ENCODE assay signal across 8 mouse cellular contexts in the genomic region with DNA sequence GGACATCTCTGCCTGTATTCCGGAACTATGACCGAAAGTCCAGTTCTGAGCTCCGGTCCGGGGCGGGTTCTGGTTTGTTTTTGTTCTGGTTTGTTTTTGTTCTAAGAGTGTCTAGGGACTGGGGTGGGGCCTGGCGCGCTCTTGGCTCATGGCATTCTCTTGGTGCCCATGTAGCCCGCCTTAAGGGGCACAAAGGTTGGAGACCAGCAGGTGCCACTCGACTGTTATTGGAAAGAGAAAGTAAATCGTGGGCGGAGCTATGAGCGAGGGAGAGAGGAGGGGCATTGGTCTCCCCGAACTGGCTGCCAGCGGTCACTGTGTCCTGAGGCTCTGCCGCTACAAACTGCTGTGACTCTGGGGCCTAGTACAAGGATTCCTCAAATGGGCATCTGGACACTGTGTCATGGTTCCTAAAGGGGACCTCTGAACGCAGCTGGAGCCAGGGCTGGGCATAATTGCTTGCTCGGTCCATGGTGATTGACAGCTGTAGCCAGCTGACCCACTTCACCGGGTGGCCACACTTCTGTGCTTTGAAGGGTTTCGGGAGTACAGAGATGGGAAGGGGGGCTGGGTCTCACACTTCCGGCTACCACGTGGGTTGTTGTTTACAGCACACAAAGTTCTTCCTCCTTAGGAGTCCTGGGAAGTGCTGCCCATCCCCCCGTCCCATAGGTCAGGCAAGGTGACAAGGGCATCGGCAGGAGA. TPM values are rescaled to one million over a fixed set of nuclear protein-coding genes. Genes with fewer than 3 reads are reported as not detected.
DNase-seq lines count a peak whose midpoint lies in the region; ATAC-seq lines count a peak whose summit lies in the region.

No protein-coding gene starts in this region.

- peak overlapping the region; percentile 85 for H3K27ac ChIP-seq in forebrain, embryonic 10.5 days

- intact Hi-C loops in heart, postnatal 25 days (cut with DNase I), result loop anchor here (5.0 kb wide), 1 partner anchor 43 kb away; a partner anchor contains a TSS

- peak; percentile 33; the same call in 1 of the 2 replicates for ATAC-seq in megakaryocyte-erythroid progenitor cell, adult 5-6 weeks (replicated peaks; ENCODE audit: low FRiP score, low TSS enrichment, poor library complexity, severe bottlenecking)

- H3K4me1 ChIP-seq in forebrain, embryonic 10.5 days, result peaks cover 34% of the 10 kb centered on the region

- peak; percentile 78 for DNase-seq in embryo, embryonic 10 days (ENCODE audit: low spot score)
- DNase-seq in embryo, embryonic 9.5 days (ENCODE audit: extremely low spot score), result no peak
- peak; percentile 81 to 86 for DNase-seq in adrenal gland, postnatal 36 days
- no peak for DNase-seq in forebrain, embryonic 10.5 days (ENCODE audit: extremely low spot score, low spot score)
- peak; percentile 74 for DNase-seq in heart, postnatal 25 days (ENCODE audit: low spot score)
- peak; percentile 74 to 84 for DNase-seq in kidney, postnatal 4 days
- peak; percentile 71 to 80 for DNase-seq in spleen, postnatal 36 days (ENCODE audit: low spot score in 2 of 2)

- WGBS in forebrain, embryonic 10.5 days, result 2% methylated on average over 23 of the region's 23 CpGs

- peak overlapping the region; percentile 79 for H3K4me3 ChIP-seq in forebrain, embryonic 10.5 days

- H3K36me3 ChIP-seq in forebrain, embryonic 10.5 days (replicated peaks), result peaks cover 36% of the 10 kb centered on the region

- H3K9me3 ChIP-seq in forebrain, embryonic 10.5 days, result no peaks in the 10 kb centered on the region

- H3K27me3 ChIP-seq in forebrain, embryonic 10.5 days (ENCODE audit: poor library complexity, severe bottlenecking), result peaks cover 39% of the 10 kb centered on the region

RNA-seq across cellular contexts. Expression of a gene that starts 0.8 kb away (rescaled TPM):
- 100 to 1,000 TPM; 875 to 879 TPM for total RNA-seq in adrenal gland, postnatal 36 days (2021)
- polyA plus RNA-seq in forebrain, embryonic 10.5 days (2016; fragmentation: Nextera tagmentation; extraction: Ambion mirVana), result 15.9 and 18.2 TPM in 2 replicates
- total RNA-seq in heart, postnatal 25 days (2021), result 100 to 1,000 TPM; 409 to 426 TPM
- 29.7 and 32.6 TPM in 2 replicates for total RNA-seq in megakaryocyte-erythroid progenitor cell, adult 5-6 weeks (2014; fragmentation: Nextera tagmentation)
- 7.1 and 17.8 TPM in 2 replicates for total RNA-seq in megakaryocyte-erythroid progenitor cell, adult 5-6 weeks (2017)

RNA-seq across cellular contexts. Expression of a gene that starts 5.1 kb away (rescaled TPM):
- total RNA-seq in adrenal gland, postnatal 36 days (2021), result 10 to 100 TPM in 1 of 2 experiments, 1 to 10 TPM in 1; 9.5 to 13.1 TPM
- 6.2 and 7.3 TPM in 2 replicates for polyA plus RNA-seq in forebrain, embryonic 10.5 days (2016; fragmentation: Nextera tagmentation; extraction: Ambion mirVana)
- total RNA-seq in heart, postnatal 25 days (2021), result 10 to 100 TPM; 19.7 to 23.1 TPM
- not detected in 2 replicates for total RNA-seq in megakaryocyte-erythroid progenitor cell, adult 5-6 weeks (2014; fragmentation: Nextera tagmentation)
- total RNA-seq in megakaryocyte-erythroid progenitor cell, adult 5-6 weeks (2017), result 0.23 TPM in 1 of 2 replicates, not detected in the other

RNA-seq across cellular contexts. Expression of a gene that starts 8.6 kb away (rescaled TPM):
- 1,000 to 10,000 TPM; 1,094 to 1,114 TPM for total RNA-seq in adrenal gland, postnatal 36 days (2021)
- polyA plus RNA-seq in forebrain, embryonic 10.5 days (2016; fragmentation: Nextera tagmentation; extraction: Ambion mirVana), result 1,198 and 1,216 TPM in 2 replicates
- total RNA-seq in heart, postnatal 25 days (2021), result 100 to 1,000 TPM; 862 to 950 TPM
- total RNA-seq in megakaryocyte-erythroid progenitor cell, adult 5-6 weeks (2014; fragmentation: Nextera tagmentation), result 4,458 and 6,012 TPM in 2 replicates
- 2,286 and 2,743 TPM in 2 replicates for total RNA-seq in megakaryocyte-erythroid progenitor cell, adult 5-6 weeks (2017)

RNA-seq across cellular contexts. Expression of a gene that starts 11.4 kb away (rescaled TPM):
- total RNA-seq in adrenal gland, postnatal 36 days (2021), result 100 to 1,000 TPM; 331 to 418 TPM
- 15.2 and 17.7 TPM in 2 replicates for polyA plus RNA-seq in forebrain, embryonic 10.5 days (2016; fragmentation: Nextera tagmentation; extraction: Ambion mirVana)
- total RNA-seq in heart, postnatal 25 days (2021), result 100 to 1,000 TPM; 280 TPM
- 20.2 and 24.2 TPM in 2 replicates for total RNA-seq in megakaryocyte-erythroid progenitor cell, adult 5-6 weeks (2014; fragmentation: Nextera tagmentation)
- 13.2 and 17.6 TPM in 2 replicates for total RNA-seq in megakaryocyte-erythroid progenitor cell, adult 5-6 weeks (2017)

RNA-seq across cellular contexts. Expression of a gene that starts 11.9 kb away (rescaled TPM):
- total RNA-seq in adrenal gland, postnatal 36 days (2021), result 1 to 10 TPM; 1.5 to 2.3 TPM
- polyA plus RNA-seq in forebrain, embryonic 10.5 days (2016; fragmentation: Nextera tagmentation; extraction: Ambion mirVana), result 24.9 and 26.4 TPM in 2 replicates
- total RNA-seq in heart, postnatal 25 days (2021), result under 1 TPM; 0.39 to 0.86 TPM
- total RNA-seq in megakaryocyte-erythroid progenitor cell, adult 5-6 weeks (2014; fragmentation: Nextera tagmentation), result 46.5 and 64.8 TPM in 2 replicates
- 7.5 and 14.3 TPM in 2 replicates for total RNA-seq in megakaryocyte-erythroid progenitor cell, adult 5-6 weeks (2017)

Comparison
In these comparisons a context has a peak if more than half of its experiments do, and no peak if none do; other contexts are left out.
1. DNase-seq: peak in embryo, embryonic 10 days (single experiment), adrenal gland, postnatal 36 days (2 of 2), heart, postnatal 25 days (single experiment), kidney, postnatal 4 days (2 of 2) and spleen, postnatal 36 days (2 of 2); none in embryo, embryonic 9.5 days (single experiment) and forebrain, embryonic 10.5 days (single experiment).
2. RNA of a gene that starts 0.8 kb away (total RNA-seq): 875 to 879 TPM in adrenal gland, postnatal 36 days and 409 to 426 TPM in heart, postnatal 25 days; 7.1 to 32.6 TPM in megakaryocyte-erythroid progenitor cell, adult 5-6 weeks; every median in the first group is over 10 times any median in the second.
3. RNA of a gene that starts 5.1 kb away (total RNA-seq): 19.7 to 23.1 TPM in heart, postnatal 25 days and 9.5 to 13.1 TPM in adrenal gland, postnatal 36 days; 0.23 TPM in megakaryocyte-erythroid progenitor cell, adult 5-6 weeks; every median in the first group is over 4 times any median in the second.